Mouse (Mus musculus): Measurements from ENCODE around the gene Acbd6. TPM values are rescaled to one million over a fixed set of nuclear protein-coding genes. Genes with fewer than 3 reads are reported as not detected.

Acbd6 gene
- polyA plus RNA-seq, 1 experiment from 2014 or later, result 72.5 TPM

DNA sequence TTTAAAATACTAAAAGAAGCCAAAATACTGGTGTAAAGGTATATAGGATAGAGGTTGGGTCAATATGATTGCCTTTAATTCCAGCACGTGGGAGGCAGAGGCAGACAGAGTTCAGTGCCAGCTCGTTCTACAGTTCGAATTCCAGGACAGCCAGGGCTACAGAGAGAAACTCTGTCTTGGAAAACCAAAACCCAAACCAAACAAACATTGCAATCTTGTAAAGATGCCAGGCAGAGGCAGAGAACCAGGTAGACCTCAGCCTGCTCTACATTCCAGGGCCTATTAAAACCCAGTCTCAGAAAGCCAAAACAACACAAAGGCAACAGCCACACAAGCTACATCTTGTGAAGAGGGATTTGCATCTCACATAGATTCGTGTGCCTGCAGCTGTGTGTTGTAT is 11.4 kb downstream of the Acbd6 start:
- peaks cover 5% of the 10 kb centered on the region; the same call in 1 of the 2 replicates for H3K9me3 ChIP-seq
- H3K27me3 ChIP-seq (ENCODE audit: poor library complexity, severe bottlenecking), result no peaks in the 10 kb centered on the region
- DNase-seq (ENCODE audit: extremely low spot score, low spot score), result no peak
- 91% methylated on average over 4 of the region's 4 CpGs for WGBS
- H3K4me1 ChIP-seq, result no peaks in the 10 kb centered on the region
- no peak overlapping the region for H3K27ac ChIP-seq
- no peak overlapping the region for H3K4me3 ChIP-seq
- H3K36me3 ChIP-seq (replicated peaks), result peaks cover 75% of the 10 kb centered on the region

- H3K27me3 ChIP-seq (ENCODE audit: poor library complexity, severe bottlenecking), result no peaks in the 10 kb centered on the region
- H3K27ac ChIP-seq, result no peak overlapping the region
- WGBS, result 26% methylated on average over 7 of the region's 7 CpGs
- peaks cover 24% of the 10 kb centered on the region for H3K36me3 ChIP-seq (replicated peaks)
- H3K4me3 ChIP-seq, result no peak overlapping the region
- no peaks in the 10 kb centered on the region for H3K9me3 ChIP-seq
- no peaks in the 10 kb centered on the region for H3K4me1 ChIP-seq
- peak; percentile 55 for DNase-seq (ENCODE audit: extremely low spot score, low spot score)
Measured at GRCm38 (mm10) chr1:155574966-155575673, 17.2 kb downstream of the Acbd6 start.

DNA sequence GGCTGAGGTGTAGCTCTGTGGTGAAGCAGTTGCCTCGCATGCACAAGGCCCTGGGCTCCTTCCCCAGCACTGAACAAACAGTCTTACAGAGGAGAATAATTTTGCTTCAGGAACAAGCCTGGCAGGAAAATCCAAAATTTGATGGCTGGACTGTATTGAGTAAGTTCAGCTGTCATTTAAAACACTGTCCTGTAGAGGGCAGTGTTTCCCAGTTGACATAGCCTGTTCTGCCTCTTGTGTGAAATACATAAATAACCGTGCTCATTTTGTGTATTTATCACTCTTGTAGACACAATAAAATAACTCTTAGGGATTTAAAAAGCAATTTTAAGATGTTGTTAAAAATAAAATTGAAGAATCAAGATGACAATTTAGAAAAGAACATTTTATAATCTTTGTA is 18.5 kb downstream of the Acbd6 start:
- Histone ChIP-seq H3K27ac (no peak overlapping the region), H3K27me3 (ENCODE audit: poor library complexity, severe bottlenecking) (no peaks in the 10 kb centered on the region), H3K9me3 (no peaks in the 10 kb centered on the region), H3K4me1 (no peaks in the 10 kb centered on the region), H3K4me3 (no peak overlapping the region), H3K36me3 (replicated peaks) (peaks cover 18% of the 10 kb centered on the region)
- WGBS, result 45% methylated on average over 2 of the region's 2 CpGs
- no peak for DNase-seq (ENCODE audit: extremely low spot score, low spot score)

- peaks cover 13% of the 10 kb centered on the region for H3K36me3 ChIP-seq (replicated peaks)
- no peaks in the 10 kb centered on the region for H3K27me3 ChIP-seq (ENCODE audit: poor library complexity, severe bottlenecking)
- H3K27ac ChIP-seq, result no peak overlapping the region
- DNase-seq (ENCODE audit: extremely low spot score, low spot score), result no peak
- 86% methylated on average over 2 of the region's 2 CpGs for WGBS
- no peak overlapping the region for H3K4me3 ChIP-seq
- no peaks in the 10 kb centered on the region for H3K9me3 ChIP-seq
- H3K4me1 ChIP-seq, result no peaks in the 10 kb centered on the region
Measured at GRCm38 (mm10) chr1:155577316-155577715, 19.4 kb downstream of the Acbd6 start.

DNA sequence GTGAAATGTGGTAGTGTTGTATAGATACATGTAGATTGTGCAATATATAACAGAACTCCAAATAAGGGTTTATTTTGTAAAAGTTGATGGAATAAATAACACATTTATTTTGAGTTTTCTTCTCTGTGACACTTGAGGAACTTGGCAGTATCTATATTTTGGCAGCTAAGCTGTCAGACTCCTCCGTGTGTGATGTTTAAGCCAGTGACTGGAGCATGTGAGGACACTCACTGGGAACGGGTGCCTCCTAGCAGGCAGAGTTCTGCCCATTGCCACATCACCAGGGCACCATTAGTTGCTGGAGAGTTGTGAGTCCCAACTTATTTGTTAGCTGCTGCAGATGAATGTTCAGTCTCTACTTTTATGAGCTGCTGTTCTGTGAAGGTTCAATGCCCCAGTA is 30.0 kb downstream of the Acbd6 start:
- no peak overlapping the region for H3K4me3 ChIP-seq
- no peaks in the 10 kb centered on the region for H3K36me3 ChIP-seq (replicated peaks)
- no peaks in the 10 kb centered on the region for H3K27me3 ChIP-seq (ENCODE audit: poor library complexity, severe bottlenecking)
- no peaks in the 10 kb centered on the region for H3K9me3 ChIP-seq
- WGBS, result 91% methylated on average over 2 of the region's 2 CpGs
- H3K27ac ChIP-seq, result no peak overlapping the region
- no peaks in the 10 kb centered on the region for H3K4me1 ChIP-seq
- no peak for DNase-seq (ENCODE audit: extremely low spot score, low spot score)

GRCm38 (mm10) chr1:155594141-155594540 is 36.2 kb downstream of the Acbd6 start:
- no peaks in the 10 kb centered on the region for H3K36me3 ChIP-seq (replicated peaks)
- H3K4me3 ChIP-seq, result no peak overlapping the region
- WGBS, result 85% methylated on average over 1 of the region's 1 CpGs
- H3K4me1 ChIP-seq, result no peaks in the 10 kb centered on the region
- no peak for DNase-seq (ENCODE audit: extremely low spot score, low spot score)
- H3K9me3 ChIP-seq, result no peaks in the 10 kb centered on the region
- H3K27ac ChIP-seq, result no peak overlapping the region
- no peaks in the 10 kb centered on the region for H3K27me3 ChIP-seq (ENCODE audit: poor library complexity, severe bottlenecking)

GRCm38 (mm10) chr1:155596576-155596975 is 38.7 kb downstream of the Acbd6 start:
- no peaks in the 10 kb centered on the region for H3K4me1 ChIP-seq
- WGBS, result 92% methylated on average over 3 of the region's 3 CpGs
- no peak overlapping the region for H3K4me3 ChIP-seq
- no peak for DNase-seq (ENCODE audit: extremely low spot score, low spot score)
- H3K27ac ChIP-seq, result no peak overlapping the region
- H3K27me3 ChIP-seq (ENCODE audit: poor library complexity, severe bottlenecking), result no peaks in the 10 kb centered on the region
- H3K36me3 ChIP-seq (replicated peaks), result no peaks in the 10 kb centered on the region
- no peaks in the 10 kb centered on the region for H3K9me3 ChIP-seq

DNA sequence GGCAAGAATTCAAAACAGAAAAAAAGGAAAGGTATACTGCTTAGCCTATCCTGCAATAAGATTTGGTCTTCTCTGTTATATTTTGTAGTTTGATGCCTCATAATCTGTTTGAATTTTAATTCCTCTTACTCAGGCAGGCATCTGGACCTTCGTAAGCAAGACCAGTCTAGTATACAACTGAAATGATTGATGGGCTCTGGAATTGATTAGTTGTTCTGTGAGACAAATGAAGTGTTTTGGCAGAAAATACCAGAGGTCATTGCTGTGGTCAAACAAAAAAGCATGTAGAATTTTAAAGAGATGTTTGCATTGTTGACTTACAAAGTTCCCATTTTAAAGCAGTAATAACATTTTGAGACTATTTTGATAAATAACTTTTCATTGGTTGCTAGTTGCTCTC is 46.8 kb downstream of the Acbd6 start:
- Histone ChIP-seq H3K36me3 (replicated peaks) (no peaks in the 10 kb centered on the region), H3K27me3 (ENCODE audit: poor library complexity, severe bottlenecking) (no peaks in the 10 kb centered on the region), H3K4me3 (no peak overlapping the region), H3K9me3 (no peaks in the 10 kb centered on the region), H3K27ac (no peak overlapping the region), H3K4me1 (peaks cover 24% of the 10 kb centered on the region)
- 59% methylated on average over 1 of the region's 1 CpGs for WGBS
- no peak for DNase-seq (ENCODE audit: extremely low spot score, low spot score)

DNA sequence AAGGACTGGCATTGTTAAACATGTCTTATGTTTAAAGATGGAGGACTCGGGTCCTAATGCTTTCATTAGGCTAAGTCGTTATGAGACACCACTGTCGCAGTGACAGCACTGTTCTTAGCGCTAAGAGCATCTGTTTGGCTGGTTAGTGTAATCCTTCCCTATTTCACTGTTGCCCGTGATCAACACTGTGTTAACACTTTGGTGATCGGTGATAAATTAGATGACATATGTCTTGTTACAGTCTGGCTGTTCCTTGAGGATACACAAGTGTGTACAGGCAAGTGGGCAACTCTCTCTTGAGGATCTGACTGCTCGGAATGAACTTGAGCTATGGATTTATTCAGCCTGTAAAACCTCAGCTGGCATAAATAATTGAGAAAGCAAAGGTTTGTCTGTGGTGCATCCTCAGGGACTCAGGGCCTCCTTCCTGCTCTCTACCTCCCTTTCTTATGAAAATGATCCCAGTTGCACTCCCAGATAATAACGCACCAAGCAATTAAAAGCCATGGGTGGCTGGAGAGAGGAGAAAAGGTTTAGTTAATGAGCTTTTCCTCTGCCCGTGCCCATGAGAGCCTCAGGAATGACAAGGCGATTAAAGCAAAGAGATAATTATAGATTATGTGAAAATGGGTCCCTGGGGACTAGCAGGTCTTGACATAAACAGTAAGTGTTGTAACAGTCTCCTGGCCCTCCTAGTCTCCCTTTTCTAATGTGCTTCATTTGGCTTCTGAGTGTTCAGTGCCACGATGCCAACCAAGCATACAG is 47.7 kb downstream of the Acbd6 start:
- no peaks in the 10 kb centered on the region for H3K27me3 ChIP-seq (ENCODE audit: poor library complexity, severe bottlenecking)
- no peaks in the 10 kb centered on the region for H3K36me3 ChIP-seq (replicated peaks)
- H3K9me3 ChIP-seq, result no peaks in the 10 kb centered on the region
- peaks cover 24% of the 10 kb centered on the region for H3K4me1 ChIP-seq
- no peak for DNase-seq (ENCODE audit: extremely low spot score, low spot score)
- H3K4me3 ChIP-seq, result no peak overlapping the region
- WGBS, result 32% methylated on average over 11 of the region's 11 CpGs
- H3K27ac ChIP-seq, result no peak overlapping the region

- Histone ChIP-seq H3K9me3 (no peaks in the 10 kb centered on the region), H3K4me3 (no peak overlapping the region), H3K27ac (no peak overlapping the region), H3K4me1 (peaks cover 24% of the 10 kb centered on the region), H3K27me3 (ENCODE audit: poor library complexity, severe bottlenecking) (no peaks in the 10 kb centered on the region), H3K36me3 (replicated peaks) (no peaks in the 10 kb centered on the region)
- DNase-seq (ENCODE audit: extremely low spot score, low spot score), result no peak
- 47% methylated on average over 8 of the region's 8 CpGs for WGBS
Measured at GRCm38 (mm10) chr1:155606156-155606531, 48.2 kb downstream of the Acbd6 start.

DNA sequence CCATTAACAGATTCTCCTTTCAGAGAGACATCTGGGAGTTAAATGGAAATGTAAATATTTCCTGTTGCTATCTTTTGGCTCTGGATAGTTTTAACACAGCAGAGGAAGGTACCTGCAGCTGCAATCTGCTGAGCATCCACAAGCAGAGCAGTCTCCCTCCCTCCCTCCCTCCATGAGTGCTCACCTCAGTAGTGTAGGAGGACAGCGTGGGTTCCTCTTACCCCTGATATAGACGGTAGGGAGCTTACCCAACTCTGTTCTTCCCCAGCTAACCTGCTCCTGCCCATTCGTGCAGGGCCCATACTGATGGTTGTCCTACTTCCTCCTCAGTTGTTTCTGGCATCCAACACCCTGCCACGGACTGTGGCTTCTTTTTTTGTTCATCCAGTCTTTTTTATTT is 50.6 kb downstream of the Acbd6 start:
- no peaks in the 10 kb centered on the region for H3K27me3 ChIP-seq (ENCODE audit: poor library complexity, severe bottlenecking)
- no peaks in the 10 kb centered on the region for H3K9me3 ChIP-seq
- 70% methylated on average over 4 of the region's 4 CpGs for WGBS
- no peak overlapping the region for H3K27ac ChIP-seq
- DNase-seq (ENCODE audit: extremely low spot score, low spot score), result no peak
- peaks cover 24% of the 10 kb centered on the region for H3K4me1 ChIP-seq
- no peak overlapping the region for H3K4me3 ChIP-seq
- no peaks in the 10 kb centered on the region for H3K36me3 ChIP-seq (replicated peaks)

DNA sequence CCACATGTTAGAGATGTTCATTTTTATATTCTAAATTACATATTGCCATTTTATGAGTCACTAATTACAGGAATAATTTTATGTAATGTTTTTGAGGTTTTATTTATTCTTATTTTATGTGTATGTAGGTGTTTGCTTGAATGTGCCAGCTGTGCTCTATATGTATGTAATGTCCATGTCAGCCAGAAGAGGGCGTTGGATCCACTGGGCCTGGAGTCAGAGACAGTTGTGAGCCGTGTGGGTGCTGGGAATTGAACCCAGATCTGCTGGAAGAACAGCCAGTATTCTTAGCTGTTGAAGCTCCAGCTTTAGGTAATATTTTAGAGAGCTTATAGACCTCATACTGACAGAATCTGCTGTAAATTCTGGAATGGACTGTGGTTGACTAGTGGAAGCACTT is 56.5 kb downstream of the Acbd6 start:
- no peak for DNase-seq (ENCODE audit: extremely low spot score, low spot score)
- WGBS, result 59% methylated on average over 2 of the region's 2 CpGs

GRCm38 (mm10) chr1:155621075-155621474 is 63.2 kb downstream of the Acbd6 start:
- 89% methylated on average over 6 of the region's 6 CpGs for WGBS
- Histone ChIP-seq H3K9me3 (no peaks in the 10 kb centered on the region), H3K4me1 (no peaks in the 10 kb centered on the region), H3K27ac (no peak overlapping the region), H3K4me3 (no peak overlapping the region), H3K36me3 (replicated peaks) (peaks cover 14% of the 10 kb centered on the region), H3K27me3 (ENCODE audit: poor library complexity, severe bottlenecking) (no peaks in the 10 kb centered on the region)
- DNase-seq (ENCODE audit: extremely low spot score, low spot score), result no peak

More for the DNA sequence above, 56.5 kb downstream of the Acbd6 start:
- H3K4me1 ChIP-seq, result no peaks in the 10 kb centered on the region
- H3K27ac ChIP-seq, result no peak overlapping the region
- H3K36me3 ChIP-seq (replicated peaks), result no peaks in the 10 kb centered on the region
- H3K9me3 ChIP-seq, result no peaks in the 10 kb centered on the region
- no peak overlapping the region for H3K4me3 ChIP-seq
- no peaks in the 10 kb centered on the region for H3K27me3 ChIP-seq (ENCODE audit: poor library complexity, severe bottlenecking)
